Mouse (Mus musculus): ENCODE results near the gene Cnn2.

GRCm38 (mm10) chr10:79949873-79950272 lies 38.5 kb upstream of the Cnn2 start:
- no peak for TF ChIP-seq CTCF (IDR thresholded peaks at IDR 0.05; ENCODE audit: low read depth)
- no peak for TF ChIP-seq EP300 (IDR thresholded peaks at IDR 0.05; ENCODE audit: low read depth)
